Mouse (Mus musculus) spleen, adult 10 weeks (tissue): ENCODE measurements around the gene Ikzf5. TPM values are rescaled to one million over a fixed set of nuclear protein-coding genes. Genes with fewer than 3 reads are reported as not detected.

Source experiments
- polyA plus RNA-seq: library from polyadenylated mRNA; stranded (reverse); fragments of 350-450 nt; fragmentation: Illumina TruSeq; extraction: RNeasy Lipid Tissue Mini Kit (QIAGEN cat#74804); gene quantifications from one replicate; pipeline ENCODE4 v1.2.3, GENCODE M21; 2015; ENCODE audit warnings: low replicate concordance; ENCODE audit not compliant: insufficient read depth

Gene Ikzf5
- 29.0 TPM for polyA plus RNA-seq

DNA sequence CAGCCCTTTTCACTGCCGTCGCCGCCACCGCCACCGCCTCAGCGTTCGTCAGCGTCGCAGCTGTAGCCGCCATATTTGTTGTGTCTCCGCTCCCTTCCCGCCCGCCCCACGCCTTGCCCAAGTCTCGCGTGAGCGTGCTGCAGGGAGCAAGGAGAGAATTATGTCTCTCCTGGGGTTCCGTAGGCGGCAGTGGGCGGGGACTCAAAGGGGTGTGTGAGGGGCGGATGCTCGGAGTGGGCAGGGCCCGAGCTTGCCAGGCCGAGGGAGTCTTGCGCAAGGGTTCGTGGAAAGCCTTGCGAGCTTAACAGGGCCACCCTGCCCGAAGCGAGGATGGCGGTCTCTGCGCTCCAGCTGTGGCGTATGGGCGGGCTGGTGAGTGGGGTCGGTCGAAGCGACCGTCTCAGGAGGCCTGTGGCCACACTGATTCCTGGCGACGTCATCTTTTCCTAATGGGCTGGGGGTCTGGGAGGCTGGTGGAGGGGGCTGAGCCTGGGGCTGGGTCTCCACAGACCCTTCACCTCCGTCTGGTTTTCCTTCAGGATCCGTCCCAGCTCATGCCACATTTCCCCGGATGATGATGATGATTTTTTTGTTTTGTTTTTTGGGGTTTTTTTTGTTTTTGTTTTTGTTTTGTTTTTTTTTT lies at the start of gene Ikzf5, which contains the start of gene Acadsb:
Gene Ikzf5, minus strand, starts transcription at position 106 of the 643 bp plus-strand sequence.
Gene Acadsb, plus strand, starts transcription at position 186 of the 643 bp plus-strand sequence.

DNA sequence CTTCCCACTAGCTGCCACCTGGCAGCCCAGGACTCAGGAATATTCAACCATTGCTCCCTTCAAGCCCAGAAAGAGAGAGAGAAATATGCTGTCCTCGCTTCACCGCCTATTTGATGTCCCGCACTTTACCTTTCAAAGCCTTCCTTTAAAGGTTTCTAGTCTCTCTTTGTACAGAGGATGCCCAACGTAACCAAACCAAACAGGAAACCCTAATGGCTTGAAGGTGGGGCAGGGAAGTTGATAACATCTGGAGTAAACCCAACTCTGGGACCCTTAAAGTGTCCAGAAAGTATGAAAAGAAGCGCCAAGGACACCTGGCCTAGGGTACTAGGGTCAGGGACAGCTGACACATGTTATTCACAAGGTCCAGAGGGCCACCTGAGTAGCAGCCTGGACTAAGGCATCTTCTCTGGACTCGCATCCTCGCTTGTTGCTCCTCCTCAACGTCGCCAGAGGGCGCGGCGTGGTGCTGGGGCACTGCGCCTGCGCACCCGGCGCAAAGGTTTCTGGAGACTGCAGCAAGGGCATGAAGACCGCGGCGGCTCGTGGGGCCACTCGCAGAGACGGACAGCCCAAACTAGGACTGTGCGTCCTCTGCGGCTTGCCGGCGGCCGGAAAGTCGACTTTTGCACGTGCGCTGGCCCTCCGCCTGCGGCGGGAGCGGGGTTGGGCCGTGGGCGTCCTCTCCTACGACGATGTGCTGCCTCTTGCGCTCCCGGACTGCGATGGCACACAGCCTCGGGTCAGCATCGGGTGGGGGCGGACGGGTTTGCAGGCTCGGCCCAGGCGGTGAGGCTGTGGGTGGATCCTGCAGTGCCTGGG lies 39.5 kb downstream of the Ikzf5 start, which contains the start of gene Pstk:
Gene Pstk, plus strand, starts transcription at position 494 of the 822 bp plus-strand sequence.

DNA sequence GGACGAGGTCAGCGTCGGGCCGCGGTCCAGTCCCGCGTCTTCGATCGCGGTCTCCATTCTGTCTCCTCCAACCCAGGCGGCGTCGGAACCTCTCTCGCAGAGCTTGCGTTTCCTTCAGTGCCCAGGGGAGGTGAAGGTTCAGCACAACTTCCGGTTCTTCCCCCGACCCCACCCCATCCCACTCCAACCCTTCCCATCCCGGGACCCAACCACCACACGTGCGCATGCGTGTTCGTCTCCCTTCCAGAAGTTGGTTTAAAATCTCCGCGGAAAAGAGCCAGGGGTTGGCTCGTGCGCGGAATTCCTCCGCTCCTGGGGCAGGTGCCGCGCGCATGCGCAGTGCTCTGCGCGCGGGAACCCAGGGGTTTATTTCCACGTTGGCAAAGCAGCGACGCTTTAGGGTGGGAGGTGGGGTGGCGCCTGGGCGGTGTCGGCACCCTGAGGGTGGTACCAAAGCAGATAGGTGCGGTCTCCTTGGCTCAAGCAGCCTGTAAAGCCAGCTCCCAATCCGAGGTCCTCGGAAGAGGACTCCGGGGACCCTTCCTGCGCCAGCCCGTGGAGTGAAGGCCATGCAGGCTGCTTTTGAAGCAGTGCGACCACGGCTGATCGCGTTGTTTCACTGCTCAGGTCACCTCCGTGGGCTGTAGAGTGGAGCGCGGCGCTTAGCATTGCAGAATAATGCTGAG lies 47.6 kb downstream of the Ikzf5 start, which contains the start of gene 2310057M21Rik:
Gene 2310057M21Rik, minus strand, starts transcription at position 145 of the 686 bp plus-strand sequence.

Other genes starting within 250 kb of the Ikzf5 start
- gene 5430419D17Rik, start 236.1 kb downstream of the Ikzf5 start, polyA plus RNA-seq: not detected
- gene Cuzd1, start 88.2 kb downstream of the Ikzf5 start, polyA plus RNA-seq: not detected
- not detected for gene Fam24b, start 81.0 kb downstream of the Ikzf5 start, polyA plus RNA-seq
- not detected for gene Fam24a, start 76.7 kb downstream of the Ikzf5 start, polyA plus RNA-seq
- 9.3 TPM for gene 2310057M21Rik, start 47.8 kb downstream of the Ikzf5 start, polyA plus RNA-seq
- gene Pstk, start 39.4 kb downstream of the Ikzf5 start, polyA plus RNA-seq: 29.6 TPM
- gene Acadsb, start 80 bp upstream of the Ikzf5 start, polyA plus RNA-seq: 48.1 TPM
- not detected for gene Hmx3, start 132.3 kb upstream of the Ikzf5 start, polyA plus RNA-seq
- not detected for gene Hmx2, start 138.3 kb upstream of the Ikzf5 start, polyA plus RNA-seq
- 54.0 TPM for gene Bub3, start 149.7 kb upstream of the Ikzf5 start, polyA plus RNA-seq